Mouse (Mus musculus): ENCODE results near the gene Catsperg1. TPM values are rescaled to one million over a fixed set of nuclear protein-coding genes. Genes with fewer than 3 reads are reported as not detected.

Gene Catsperg1
- total and polyA plus RNA-seq, 3 experiments, result 0.68 to 2.0 (median 0.93) TPM

DNA sequence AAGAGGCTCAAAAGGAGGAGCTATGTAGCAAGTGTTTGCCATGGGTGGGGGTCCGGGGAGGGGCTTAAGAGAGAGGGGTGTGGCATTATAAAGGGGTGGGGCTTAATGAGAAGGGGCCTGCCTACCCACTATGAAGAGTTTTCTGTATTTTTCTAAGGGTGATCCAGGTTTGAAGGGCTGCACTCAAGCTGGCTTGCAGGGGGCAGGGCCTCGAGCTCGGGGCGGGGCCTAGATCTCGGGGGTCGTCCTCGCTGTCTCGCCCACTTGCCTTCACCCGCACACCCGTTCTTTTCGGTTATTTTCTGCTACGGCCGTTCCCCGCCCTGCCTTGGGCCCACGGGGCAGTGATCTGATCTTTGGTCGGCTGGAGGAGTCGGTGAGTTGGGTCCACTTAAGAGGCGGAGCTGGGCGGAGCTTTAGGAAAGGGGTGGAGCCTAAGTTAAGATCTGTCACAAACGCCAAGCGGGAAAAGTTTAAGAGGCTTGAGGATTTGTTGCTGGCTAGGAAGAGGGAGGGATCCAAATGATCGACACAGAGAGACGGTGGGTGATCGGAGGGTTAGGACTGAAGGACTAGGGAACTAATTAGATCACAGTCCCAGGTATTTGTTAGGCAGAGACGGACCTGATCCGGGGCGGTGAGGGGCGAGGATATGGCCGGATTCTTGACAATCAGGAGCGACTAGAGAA is 43.6 kb downstream of the Catsperg1 start, which contains the start of the genes Ggn and Spred3:
Gene Ggn, plus strand, starts transcription at position 145 of the 689 bp plus-strand sequence.
Gene Spred3, minus strand, starts transcription at position 346 of the 689 bp plus-strand sequence.
- peak within 1 kb of the TSS; percentile 54 for H3K27ac ChIP-seq (ENCODE audit: insufficient read depth, low read depth)
- in situ Hi-C loops (cut with MboI; ENCODE audit: low pct_ligation_motif_present, low pct_unique_long_range_greater_than_20kb, low sequenced_read_pairs) (no loop called here), dilution Hi-C loops (cut with MboI; ENCODE audit: extremely low pct_ligation_motif_present, extremely low pct_unique_long_range_greater_than_20kb, low sequenced_read_pairs) (no loop called here)
- peak; percentile 88 for DNase-seq (ENCODE audit: extremely low read depth)
- peak within 1 kb of the TSS; percentile 66 to 85 (median 76) for H3K4me3 ChIP-seq (replicated peaks in 1 of 3; ENCODE audit: low read depth in 2 of 3, low read length in 2 of 3, poor library complexity in 1 of 3)
- H3K9me3 ChIP-seq (replicated peaks; ENCODE audit: low read length), result no peaks in the 10 kb centered on the region
- H3K4me2 ChIP-seq (ENCODE audit: insufficient read depth, low read depth, poor library complexity, severe bottlenecking), result peak within 1 kb of the TSS; percentile 84
- peak within 1 kb of the TSS; percentile 75 for H3K9ac ChIP-seq (ENCODE audit: insufficient read depth, low read depth)
- peaks cover 12 to 31% of the 10 kb centered on the region in 2 experiments for H3K4me1 ChIP-seq (ENCODE audit: control insufficient read depth in 1 of 2, insufficient read depth in 2 of 2)
- H3K79me2 ChIP-seq (replicated peaks; ENCODE audit: control insufficient read depth, extremely low read depth, insufficient read depth, poor library complexity, severe bottlenecking), result no peaks in the 10 kb centered on the region
- H3K27me3 ChIP-seq (replicated peaks), result no peaks in the 10 kb centered on the region
- TF ChIP-seq E2F4 (IDR thresholded peaks at IDR 0.05; ENCODE audit: insufficient replicate concordance, low read depth, low read length) (0 out of 2 replicates have a peak, but pooled peaks have one; percentile 11), POLR2A (IDR thresholded peaks at IDR 0.05; ENCODE audit: low read depth, low read length) (no peak; the same call in 1 of the 2 replicates), SIN3A (IDR thresholded peaks at IDR 0.05; ENCODE audit: low read length) (peak; percentile 41; the same call in 1 of the 2 replicates), MYC (IDR thresholded peaks at IDR 0.05; ENCODE audit: low read depth, low read length) (no peak), USF1 (IDR thresholded peaks at IDR 0.05; ENCODE audit: low read depth, low read length) (no peak), IRF4 (IDR thresholded peaks at IDR 0.05; ENCODE audit: low read depth, low read length) (no peak), SMC3 (IDR thresholded peaks at IDR 0.05; ENCODE audit: low read depth, low read length) (no peak), HCFC1 (IDR thresholded peaks at IDR 0.05; ENCODE audit: low read depth, low read length) (no peak)
- H3K36me3 ChIP-seq (replicated peaks in 1 of 2; ENCODE audit: control insufficient read depth in 1 of 2, insufficient read depth in 1 of 2, low read length in 1 of 2), result peaks cover 32 to 50% of the 10 kb centered on the region in 2 experiments

DNA sequence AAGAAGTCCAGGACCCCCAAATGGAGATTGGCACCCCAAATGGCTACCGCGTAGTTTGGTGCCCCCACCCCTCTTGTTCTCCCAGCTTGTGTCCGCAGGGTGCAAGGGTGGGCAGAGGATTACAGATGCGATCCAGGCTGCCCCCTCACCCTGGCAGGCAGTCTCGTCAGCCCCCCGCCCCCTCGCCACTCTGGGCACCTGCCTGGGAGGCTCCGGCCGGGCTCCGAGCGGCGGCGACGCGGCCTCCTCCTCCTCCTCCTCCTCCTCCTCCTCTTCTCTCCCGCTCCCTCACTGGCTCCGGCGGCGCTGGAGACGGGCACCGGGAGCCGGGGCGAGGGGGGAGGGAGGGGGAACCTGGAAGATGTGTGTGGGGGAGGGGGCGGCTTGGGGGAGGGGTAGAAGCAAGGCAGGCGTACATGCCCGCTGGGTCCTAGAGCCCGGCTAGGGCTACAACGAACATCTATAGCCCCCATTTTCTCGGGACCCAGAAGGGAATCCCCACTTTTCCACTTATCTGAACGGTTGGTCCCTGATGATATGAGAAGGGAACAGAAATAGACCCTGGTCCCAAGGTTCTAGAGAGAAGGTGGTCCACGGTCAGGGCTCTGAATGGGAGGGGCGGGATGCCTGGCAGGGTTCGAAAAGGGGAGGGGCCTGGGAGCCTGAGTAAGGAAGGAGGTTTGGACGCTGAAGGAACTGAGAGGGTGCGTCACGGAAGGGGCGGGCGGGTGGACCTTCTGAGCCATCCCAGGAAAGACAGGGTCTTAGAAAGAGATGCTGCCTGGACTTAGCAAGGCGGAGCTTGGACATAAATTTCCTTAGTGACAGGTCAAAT is 44.4 kb downstream of the Catsperg1 start:
- peak overlapping the region; percentile 75 for H3K9ac ChIP-seq (ENCODE audit: insufficient read depth, low read depth)
- H3K36me3 ChIP-seq (replicated peaks in 1 of 2; ENCODE audit: control insufficient read depth in 1 of 2, insufficient read depth in 1 of 2, low read length in 1 of 2), result peaks cover 24 to 50% of the 10 kb centered on the region in 2 experiments
- H3K4me1 ChIP-seq (ENCODE audit: control insufficient read depth in 1 of 2, insufficient read depth in 2 of 2), result peaks cover 12 to 35% of the 10 kb centered on the region in 2 experiments
- H3K27ac ChIP-seq (ENCODE audit: insufficient read depth, low read depth), result peak overlapping the region; percentile 17; the same call in 1 of the 2 replicates
- H3K27me3 ChIP-seq (replicated peaks), result no peaks in the 10 kb centered on the region
- H3K4me2 ChIP-seq (ENCODE audit: insufficient read depth, low read depth, poor library complexity, severe bottlenecking), result peak overlapping the region; percentile 84
- H3K4me3 ChIP-seq (replicated peaks in 1 of 3; ENCODE audit: low read depth in 2 of 3, low read length in 2 of 3, poor library complexity in 1 of 3), result peak overlapping the region; percentile 66 to 85 (median 76)
- peak; percentile 93 for DNase-seq (ENCODE audit: extremely low read depth)
- in situ Hi-C loops (cut with MboI; ENCODE audit: low pct_ligation_motif_present, low pct_unique_long_range_greater_than_20kb, low sequenced_read_pairs) (no loop called here), dilution Hi-C loops (cut with MboI; ENCODE audit: extremely low pct_ligation_motif_present, extremely low pct_unique_long_range_greater_than_20kb, low sequenced_read_pairs) (no loop called here)
- H3K79me2 ChIP-seq (replicated peaks; ENCODE audit: control insufficient read depth, extremely low read depth, insufficient read depth, poor library complexity, severe bottlenecking), result no peaks in the 10 kb centered on the region
- H3K9me3 ChIP-seq (replicated peaks; ENCODE audit: low read length), result no peaks in the 10 kb centered on the region
- TF ChIP-seq RCOR1 (conservative IDR thresholded peaks at IDR 0.05; ENCODE audit: low read depth, low read length) (no peak), SIN3A (IDR thresholded peaks at IDR 0.05; ENCODE audit: low read length) (peak; percentile 58; the same call in 1 of the 2 replicates), ZKSCAN1 (IDR thresholded peaks at IDR 0.05; ENCODE audit: borderline replicate concordance, low read depth, low read length) (no peak), EP300 (IDR thresholded peaks at IDR 0.05; ENCODE audit: low read length) (no peak), KAT2A (IDR thresholded peaks at IDR 0.05; ENCODE audit: insufficient replicate concordance, low read length) (no peak), NELFE (IDR thresholded peaks at IDR 0.05; ENCODE audit: low read depth, low read length) (no peak), USF2 (conservative IDR thresholded peaks at IDR 0.05; ENCODE audit: low read depth, low read length) (no peak), POLR2AphosphoS2 (IDR thresholded peaks at IDR 0.05; ENCODE audit: low read depth, low read length) (no peak), MAZ (IDR thresholded peaks at IDR 0.05; ENCODE audit: low read depth, low read length) (peak; percentile 89), UBTF (IDR thresholded peaks at IDR 0.05; ENCODE audit: low read depth, low read length) (no peak), ZMIZ1 (IDR thresholded peaks at IDR 0.05; ENCODE audit: low read depth, low read length) (0 out of 2 replicates have a peak, but pooled peaks have one; percentile 19), NRF1 (IDR thresholded peaks at IDR 0.05; ENCODE audit: low read depth, low read length) (0 out of 2 replicates have a peak, but pooled peaks have one; percentile 12), MAFK (IDR thresholded peaks at IDR 0.05; ENCODE audit: insufficient replicate concordance, low read length) (no peak), POLR2A (IDR thresholded peaks at IDR 0.05; ENCODE audit: low read depth, low read length) (no peak), MXI1 (IDR thresholded peaks at IDR 0.05; ENCODE audit: low read depth, low read length) (no peak), TCF12 (IDR thresholded peaks at IDR 0.05; ENCODE audit: low read depth, low read length) (no peak; the same call in 1 of the 2 replicates), ZC3H11A (IDR thresholded peaks at IDR 0.05; ENCODE audit: low read depth, low read length) (no peak), USF1 (IDR thresholded peaks at IDR 0.05; ENCODE audit: low read depth, low read length) (no peak), JUN (IDR thresholded peaks at IDR 0.05; ENCODE audit: insufficient read depth, low read depth, low read length) (no peak), ZNF384 (IDR thresholded peaks at IDR 0.05; ENCODE audit: low read depth, low read length) (no peak), ELF1 (IDR thresholded peaks at IDR 0.05; ENCODE audit: low read depth, low read length) (peak; percentile 70), TBP (conservative IDR thresholded peaks at IDR 0.05; ENCODE audit: low read depth, low read length) (no peak), RAD21 (IDR thresholded peaks at IDR 0.05; ENCODE audit: low read depth, low read length) (no peak)

All from CH12.LX (cell line).